Mouse (Mus musculus) limb, embryonic 13.5 days (tissue): ENCODE results near the gene Grhpr. TPM values are rescaled to one million over a fixed set of nuclear protein-coding genes. Genes with fewer than 3 reads are reported as not detected.
"Not testable (repeated sequence)": the region's sequence is repeated elsewhere in the genome, so short reads cannot be mapped to it uniquely, and the experiment has no call there.

Experiments
- ATAC-seq: fragments of 200-750 bp; cut with Nextera tagmentation; 2 replicates; pipeline ENCODE4 v1.8.0; 2017; ENCODE audit warnings: low read depth, moderate number of reproducible peaks, moderate TSS enrichment; ENCODE audit not compliant: low FRiP score
- H3K27ac ChIP-seq: fragments of 300-500 bp; sonication (generic); 2 replicates; pipeline ENCODE4 v1.5.1; 2015; ENCODE audit warnings: inconsistent platforms, mild to moderate bottlenecking, moderate library complexity
- H3K27me3 ChIP-seq: fragments of 300-500 bp; sonication (generic); 2 replicates; pipeline ENCODE4 v1.6.1; 2015; ENCODE audit warnings: mild to moderate bottlenecking, inconsistent platforms
- H3K36me3 ChIP-seq: fragments of 300-500 bp; sonication (generic); 2 replicates; pipeline ENCODE4 v1.6.1; 2015; ENCODE audit warnings: inconsistent platforms, mild to moderate bottlenecking, moderate library complexity
- H3K4me1 ChIP-seq: fragments of 300-500 bp; sonication (generic); 2 replicates; pipeline ENCODE4 v1.6.1; 2015; ENCODE audit warnings: inconsistent platforms
- H3K4me2 ChIP-seq: fragments of 300-500 bp; sonication (generic); replicated peaks from 2 replicates; pipeline ENCODE4 v1.6.1; 2015; ENCODE audit warnings: inconsistent platforms, mild to moderate bottlenecking, moderate library complexity
- H3K4me3 ChIP-seq: fragments of 300-500 bp; sonication (generic); 2 replicates; pipeline ENCODE4 v1.5.1; 2015; ENCODE audit warnings: moderate library complexity, mild to moderate bottlenecking, inconsistent platforms
- H3K9ac ChIP-seq: fragments of 300-500 bp; sonication (generic); 2 replicates; pipeline ENCODE4 v1.6.1; 2015; ENCODE audit warnings: mild to moderate bottlenecking, inconsistent platforms
- H3K9me3 ChIP-seq: fragments of 300-500 bp; sonication (generic); 2 replicates; pipeline ENCODE4 v1.6.1; 2016; ENCODE audit warnings: inconsistent platforms
- WGBS: fragments of 180-500 bp; shearing (Covaris S2); methylation state at CpG from one replicate; pipeline ENCODE4 v1.1.7; 2015; 5-methylcytosine and 5-hydroxymethylcytosine counted together
- polyA plus RNA-seq: library from polyadenylated mRNA; unstranded; fragments of >200 nt; fragmentation: Nextera tagmentation; extraction: Ambion mirVana; gene quantifications from 2 replicates; pipeline ENCODE4 v1.2.1, GENCODE M21; 2015

Gene Grhpr
- polyA plus RNA-seq, 1 experiment from 2014 or later: 58.2 TPM

- Histone ChIP-seq H3K9me3 (no peaks in the 10 kb centered on the region), H3K9ac (no peak overlapping the region), H3K4me3 (no peak overlapping the region), H3K36me3 (no peaks in the 10 kb centered on the region), H3K27me3 (no peaks in the 10 kb centered on the region), H3K4me2 (no peak overlapping the region), H3K4me1 (peaks cover 21% of the 10 kb centered on the region), H3K27ac (no peak overlapping the region)
- 88% methylated on average over 10 of the region's 10 CpGs for WGBS
- no peak for ATAC-seq
Observed at GRCm38 (mm10) chr4:44976921-44977710, 4.1 kb upstream of the Grhpr start.

- ATAC-seq: no peak
- 83% methylated on average over 5 of the region's 5 CpGs for WGBS
- no peaks in the 10 kb centered on the region for H3K36me3 ChIP-seq
Observed at GRCm38 (mm10) chr4:44978175-44978574, 3.0 kb upstream of the Grhpr start.

GRCm38 (mm10) chr4:44979794-44980338, 1.3 kb upstream of the Grhpr start:
- Histone ChIP-seq H3K4me3 (no peak overlapping the region), H3K27ac (no peak overlapping the region), H3K4me2 (no peak overlapping the region), H3K9me3 (no peaks in the 10 kb centered on the region), H3K4me1 (peaks cover 41% of the 10 kb centered on the region), H3K36me3 (peaks cover 14% of the 10 kb centered on the region), H3K9ac (no peak overlapping the region), H3K27me3 (no peaks in the 10 kb centered on the region)
- no peak for ATAC-seq
- WGBS: 72% methylated on average over 7 of the region's 7 CpGs

More at GRCm38 (mm10) chr4:44978175-44978574, 3.0 kb upstream of the Grhpr start:
- H3K4me2 ChIP-seq: no peak overlapping the region
- no peak overlapping the region for H3K27ac ChIP-seq
- no peak overlapping the region for H3K4me3 ChIP-seq
- no peaks in the 10 kb centered on the region for H3K27me3 ChIP-seq
- H3K4me1 ChIP-seq: peaks cover 32% of the 10 kb centered on the region
- H3K9me3 ChIP-seq: no peaks in the 10 kb centered on the region
- H3K9ac ChIP-seq: no peak overlapping the region

- H3K36me3 ChIP-seq: peaks cover 33% of the 10 kb centered on the region
- no peaks in the 10 kb centered on the region for H3K9me3 ChIP-seq
- no peak for ATAC-seq
- WGBS: 23% methylated on average over 5 of the region's 5 CpGs
- H3K4me3 ChIP-seq: peak overlapping the region; percentile 76
- peaks cover 41% of the 10 kb centered on the region for H3K4me1 ChIP-seq
- H3K27me3 ChIP-seq: no peaks in the 10 kb centered on the region
- peak overlapping the region; percentile 93 for H3K4me2 ChIP-seq
- 0 out of 2 replicates have a peak overlapping the region, but pooled peaks have one; percentile 86 for H3K27ac ChIP-seq
- peak overlapping the region; percentile 84 for H3K9ac ChIP-seq
Observed at GRCm38 (mm10) chr4:44981974-44982287, 736 bp downstream of the Grhpr start.

- Histone ChIP-seq H3K36me3 (peaks cover 40% of the 10 kb centered on the region), H3K27ac (no peak overlapping the region), H3K9ac (peak overlapping the region; percentile 84; the same call in 1 of the 2 replicates), H3K4me2 (peak overlapping the region; percentile 93), H3K4me3 (peak overlapping the region; percentile 76), H3K4me1 (peaks cover 41% of the 10 kb centered on the region), H3K27me3 (no peaks in the 10 kb centered on the region), H3K9me3 (no peaks in the 10 kb centered on the region)
- no peak for ATAC-seq
- 73% methylated on average over 11 of the region's 11 CpGs for WGBS
Observed at GRCm38 (mm10) chr4:44982440-44983130, 1.4 kb downstream of the Grhpr start.

GRCm38 (mm10) chr4:44983131-44983740, 2.0 kb downstream of the Grhpr start:
- Histone ChIP-seq H3K4me3 (no peak overlapping the region), H3K27me3 (no peaks in the 10 kb centered on the region), H3K36me3 (peaks cover 46% of the 10 kb centered on the region), H3K4me1 (peaks cover 41% of the 10 kb centered on the region), H3K9ac (no peak overlapping the region), H3K9me3 (no peaks in the 10 kb centered on the region), H3K4me2 (peak overlapping the region; percentile 93), H3K27ac (no peak overlapping the region)
- no peak for ATAC-seq
- 86% methylated on average over 10 of the region's 10 CpGs for whole genome bisulfite sequencing

GRCm38 (mm10) chr4:44990560-44990959, 9.4 kb downstream of the Grhpr start:
- no peaks in the 10 kb centered on the region for H3K9me3 ChIP-seq
- no peaks in the 10 kb centered on the region for H3K27me3 ChIP-seq
- H3K9ac ChIP-seq: no peak overlapping the region
- H3K4me2 ChIP-seq: no peak overlapping the region
- no peak overlapping the region for H3K4me3 ChIP-seq
- no peak overlapping the region for H3K27ac ChIP-seq
- peaks cover 86% of the 10 kb centered on the region for H3K36me3 ChIP-seq
- no peak for ATAC-seq
- WGBS: 90% methylated on average over 5 of the region's 5 CpGs
- H3K4me1 ChIP-seq: no peaks in the 10 kb centered on the region

GRCm38 (mm10) chr4:44992330-44992729, 11.1 kb downstream of the Grhpr start:
- H3K4me1 ChIP-seq, ATAC-seq, H3K4me3 ChIP-seq, H3K27ac ChIP-seq, H3K4me2 ChIP-seq, H3K9me3 ChIP-seq, H3K9ac ChIP-seq, H3K27me3 ChIP-seq: not testable (repeated sequence)
- H3K36me3 ChIP-seq: peaks cover 71% of the 10 kb centered on the region
- 88% methylated on average over 11 of the region's 11 CpGs for WGBS

- not testable (repeated sequence) for ATAC-seq, H3K27me3 ChIP-seq, H3K9ac ChIP-seq, H3K27ac ChIP-seq, H3K4me2 ChIP-seq, H3K4me3 ChIP-seq, H3K9me3 ChIP-seq, H3K4me1 ChIP-seq
- 80% methylated on average over 14 of the region's 14 CpGs for WGBS
- peaks cover 65% of the 10 kb centered on the region for H3K36me3 ChIP-seq
Observed at GRCm38 (mm10) chr4:44993179-44993578, 12.0 kb downstream of the Grhpr start.

GRCm38 (mm10) chr4:44993847-44994246, 12.7 kb downstream of the Grhpr start:
- Histone ChIP-seq H3K4me1 (no peaks in the 10 kb centered on the region; the same call in 1 of the 2 replicates), H3K27me3 (no peaks in the 10 kb centered on the region), H3K4me3 (no peak overlapping the region), H3K4me2 (no peak overlapping the region), H3K9ac (no peak overlapping the region), H3K9me3 (no peaks in the 10 kb centered on the region), H3K36me3 (peaks cover 59% of the 10 kb centered on the region), H3K27ac (no peak overlapping the region)
- 94% methylated on average over 9 of the region's 9 CpGs for WGBS
- ATAC-seq: no peak

- Histone ChIP-seq H3K9me3 (no peaks in the 10 kb centered on the region), H3K27me3 (no peaks in the 10 kb centered on the region), H3K4me2 (no peak overlapping the region), H3K9ac (no peak overlapping the region), H3K36me3 (peaks cover 49% of the 10 kb centered on the region), H3K27ac (no peak overlapping the region), H3K4me3 (no peak overlapping the region), H3K4me1 (no peaks in the 10 kb centered on the region; the same call in 1 of the 2 replicates)
- ATAC-seq: no peak
- WGBS: 89% methylated on average over 18 of the region's 18 CpGs
Observed at GRCm38 (mm10) chr4:44994776-44995175, 13.6 kb downstream of the Grhpr start.

- Histone ChIP-seq H3K27me3 (no peaks in the 10 kb centered on the region), H3K4me1 (no peaks in the 10 kb centered on the region; the same call in 1 of the 2 replicates), H3K9ac (no peak overlapping the region), H3K4me2 (no peak overlapping the region), H3K27ac (no peak overlapping the region), H3K9me3 (no peaks in the 10 kb centered on the region), H3K4me3 (no peak overlapping the region), H3K36me3 (peaks cover 25% of the 10 kb centered on the region)
- 82% methylated on average over 3 of the region's 3 CpGs for whole genome bisulfite sequencing
- ATAC-seq: no peak
Observed at GRCm38 (mm10) chr4:44998071-44998470, 16.9 kb downstream of the Grhpr start.
